Mouse (Mus musculus): Measurements from ENCODE around the gene Adprm. TPM values are rescaled to one million over a fixed set of nuclear protein-coding genes. Genes with fewer than 3 reads are reported as not detected.
"Not testable (repeated sequence)": the region's sequence is repeated elsewhere in the genome, so short reads cannot be mapped to it uniquely, and the experiment has no call there.

The Adprm gene
- 10 to 100 TPM; 66.8 to 67.3 TPM for polyA plus RNA-seq (2017; shearing (Covaris generic))

DNA sequence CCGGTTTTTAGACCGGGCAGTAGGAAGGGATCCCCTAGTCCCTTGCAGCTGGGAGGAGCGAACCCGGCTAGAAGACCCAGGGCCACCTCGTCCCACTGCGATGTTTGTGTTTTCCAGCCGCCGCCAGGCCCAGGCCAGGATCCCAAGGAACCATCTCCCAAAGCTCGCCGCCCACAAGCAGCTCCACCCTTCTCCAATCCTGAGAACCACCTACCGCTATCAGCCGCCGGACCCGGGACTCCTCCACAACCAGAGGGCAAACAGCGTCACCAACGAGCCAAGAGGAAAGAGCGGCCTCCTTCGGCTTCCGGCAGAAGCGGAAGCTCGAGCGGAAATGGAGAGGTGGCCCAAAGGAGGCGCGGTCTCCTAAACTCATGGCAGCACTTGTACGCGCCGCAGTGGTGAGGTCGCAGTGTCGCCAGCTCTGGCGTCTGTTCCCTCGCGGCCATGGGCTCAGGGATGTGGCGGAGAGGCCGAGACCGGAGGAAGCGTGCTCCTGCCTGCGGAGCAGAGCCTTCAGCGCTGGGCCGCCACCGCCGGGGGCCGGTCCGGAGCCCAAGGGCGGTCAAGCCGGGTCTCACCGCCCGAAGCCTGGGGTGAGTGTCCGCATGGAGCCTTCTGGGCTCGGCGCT, at the start of gene Adprm, which contains the start of gene Sco1:
Adprm (minus strand) TSS at position 274 of the 632 bp plus-strand sequence.
Sco1 (plus strand) TSS at position 350 of the 632 bp plus-strand sequence.
- peak; percentile 94 for ATAC-seq

GRCm38 (mm10) chr11:67101713-67102112, 49.3 kb upstream of the Adprm start:
- peak; percentile 65 for ATAC-seq

GRCm38 (mm10) chr11:67100169-67100568, 47.8 kb upstream of the Adprm start:
- ATAC-seq = no peak

DNA sequence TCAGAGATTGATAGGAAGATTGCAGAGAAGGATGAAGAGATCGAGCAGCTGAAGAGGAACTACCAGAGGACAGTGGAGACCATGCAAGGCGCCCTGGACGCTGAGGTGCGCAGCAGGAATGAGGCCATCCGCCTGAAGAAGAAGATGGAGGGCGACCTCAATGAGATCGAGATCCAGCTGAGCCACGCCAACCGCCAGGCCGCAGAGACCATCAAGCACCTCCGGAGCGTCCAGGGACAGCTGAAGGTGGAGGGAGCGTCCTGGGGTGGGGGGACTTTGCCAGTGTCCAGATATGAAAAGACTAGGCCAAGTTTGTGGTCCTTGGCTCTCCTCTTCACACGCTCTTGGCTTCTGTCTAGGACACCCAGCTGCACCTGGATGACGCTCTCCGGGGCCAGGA, 46.8 kb upstream of the Adprm start:
- no peak for ATAC-seq

DNA sequence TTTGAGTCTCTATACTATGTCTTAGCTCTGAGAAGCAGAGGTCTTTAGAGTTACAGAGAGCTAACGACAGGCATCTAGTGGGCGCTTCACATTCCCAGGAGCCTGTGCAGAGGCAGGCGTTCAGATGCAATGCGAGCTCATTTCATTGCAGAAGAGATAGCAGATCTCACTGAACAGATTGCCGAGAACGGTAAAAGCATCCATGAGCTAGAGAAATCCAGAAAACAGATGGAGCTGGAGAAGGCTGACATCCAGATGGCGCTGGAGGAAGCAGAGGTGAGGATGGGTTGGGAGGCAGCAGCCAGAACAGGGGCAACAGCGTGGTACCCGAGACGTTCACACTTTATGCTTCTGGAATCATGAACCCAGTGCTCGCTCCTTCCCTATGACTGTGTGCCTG, 46.0 kb upstream of the Adprm start:
- ATAC-seq = no peak

DNA sequence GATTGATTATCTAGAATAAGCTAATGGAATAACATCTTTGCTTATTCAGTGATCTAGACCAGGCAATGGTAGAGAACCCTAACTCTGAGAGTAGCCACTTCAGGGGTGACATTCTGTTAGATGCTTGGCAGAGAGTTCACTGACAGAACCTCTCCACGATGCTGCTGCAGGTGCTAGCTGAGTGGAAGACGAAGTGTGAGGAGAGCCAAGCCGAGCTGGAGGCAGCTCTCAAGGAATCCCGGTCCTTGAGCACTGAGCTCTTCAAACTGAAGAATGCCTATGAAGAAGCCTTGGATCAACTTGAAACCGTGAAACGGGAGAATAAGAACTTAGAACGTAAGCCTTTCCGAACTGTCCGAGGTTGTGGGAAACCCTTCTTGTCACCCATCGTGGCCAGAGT, 45.3 kb upstream of the Adprm start:
- ATAC-seq = no peak

GRCm38 (mm10) chr11:67094470-67094869, 42.1 kb upstream of the Adprm start:
- no peak for ATAC-seq

DNA sequence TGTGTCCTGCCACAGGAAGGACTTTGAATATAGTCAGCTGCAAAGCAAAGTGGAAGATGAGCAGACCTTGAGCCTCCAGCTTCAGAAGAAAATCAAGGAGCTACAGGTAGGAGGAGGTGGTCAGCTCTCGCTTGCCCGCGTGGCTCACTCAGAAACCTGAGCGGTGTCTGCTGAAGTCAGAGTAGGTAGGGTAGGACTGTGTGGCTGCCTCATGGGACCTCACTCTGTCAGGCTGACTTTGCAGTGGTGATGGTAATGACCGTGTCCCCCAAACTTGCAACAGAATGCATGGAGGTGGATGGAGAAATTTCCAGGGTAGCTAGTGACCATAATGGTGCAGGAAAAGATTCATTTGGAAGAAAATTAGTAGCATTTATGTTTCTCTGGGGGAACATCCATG, 41.3 kb upstream of the Adprm start:
- ATAC-seq = no peak

DNA sequence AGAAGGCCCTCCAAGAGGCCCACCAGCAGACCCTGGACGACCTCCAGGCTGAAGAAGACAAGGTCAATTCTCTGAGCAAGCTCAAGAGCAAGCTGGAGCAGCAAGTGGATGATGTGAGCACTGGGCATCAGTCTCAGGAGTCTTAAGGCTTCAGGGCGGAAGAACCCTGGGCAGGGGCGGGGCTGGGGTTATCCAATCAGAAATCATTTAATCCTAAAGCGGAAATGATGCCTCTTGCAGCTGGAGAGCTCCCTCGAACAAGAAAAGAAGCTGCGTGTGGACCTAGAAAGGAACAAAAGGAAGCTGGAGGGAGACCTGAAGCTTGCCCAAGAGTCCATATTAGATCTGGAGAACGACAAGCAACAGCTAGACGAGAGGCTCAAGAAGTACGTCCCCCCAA, 40.8 kb upstream of the Adprm start:
- no peak for ATAC-seq

- not testable (repeated sequence) for ATAC-seq
Measured at GRCm38 (mm10) chr11:67092354-67092753, 40.0 kb upstream of the Adprm start.

- no peak for ATAC-seq
Measured at GRCm38 (mm10) chr11:67087225-67087624, 34.8 kb upstream of the Adprm start.

DNA sequence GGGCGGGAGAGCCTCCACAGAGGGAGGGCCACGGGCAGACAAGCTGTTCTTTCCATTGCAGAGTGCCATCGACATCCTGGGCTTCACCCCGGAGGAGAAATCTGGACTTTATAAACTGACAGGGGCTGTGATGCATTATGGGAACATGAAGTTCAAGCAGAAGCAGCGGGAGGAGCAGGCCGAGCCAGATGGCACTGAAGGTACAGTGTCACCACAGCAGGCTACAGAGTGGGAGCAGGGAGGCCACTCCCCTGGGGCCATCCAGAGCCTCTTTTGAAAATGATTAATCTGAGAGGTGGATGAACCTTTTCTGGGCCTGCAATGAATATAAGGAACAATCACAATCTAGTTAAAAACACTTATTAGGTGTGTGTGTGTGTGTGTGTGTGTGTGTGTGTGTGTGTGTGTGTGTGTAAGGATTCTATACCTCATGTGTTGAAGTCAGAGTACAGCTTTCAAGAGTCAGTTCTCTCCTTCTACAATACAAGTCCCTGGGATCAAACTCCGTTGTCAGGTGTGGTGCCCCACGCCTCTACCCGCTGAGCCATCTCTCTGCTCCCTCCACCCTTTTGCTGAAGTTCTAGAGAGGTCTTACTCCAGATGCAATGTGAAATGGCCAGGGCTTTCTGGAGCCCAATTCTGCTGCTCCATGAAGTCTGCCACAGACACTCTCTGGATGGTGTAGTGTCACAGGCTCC, 34.2 kb upstream of the Adprm start:
- no peak for ATAC-seq

DNA sequence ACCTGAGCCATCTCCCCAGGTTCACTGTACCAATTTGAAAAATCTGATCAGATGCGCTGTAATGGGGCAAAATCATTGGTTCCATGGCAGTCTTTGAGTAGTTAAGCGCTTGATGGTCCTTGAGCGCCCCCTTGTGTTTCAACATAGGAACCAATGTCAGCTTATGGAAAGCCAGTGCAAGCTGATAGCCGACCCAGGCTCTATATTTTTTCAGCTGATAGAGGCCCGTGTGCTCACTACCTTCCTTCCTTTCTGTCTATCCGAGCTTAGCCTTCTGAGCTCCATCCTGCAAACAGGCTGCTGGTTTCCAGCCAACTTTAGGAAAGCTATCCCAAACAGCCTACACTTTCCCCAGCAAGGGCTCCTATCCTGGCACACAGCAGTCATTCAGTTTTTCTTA, 33.1 kb upstream of the Adprm start:
- peak; percentile 65 for ATAC-seq

GRCm38 (mm10) chr11:67083712-67084340, 31.4 kb upstream of the Adprm start:
- ATAC-seq = no peak

- ATAC-seq = no peak
Measured at GRCm38 (mm10) chr11:67083239-67083638, 30.8 kb upstream of the Adprm start.

GRCm38 (mm10) chr11:67082793-67083192, 30.4 kb upstream of the Adprm start:
- ATAC-seq = no peak

- ATAC-seq = no peak
Measured at GRCm38 (mm10) chr11:67082188-67082587, 29.8 kb upstream of the Adprm start.

DNA sequence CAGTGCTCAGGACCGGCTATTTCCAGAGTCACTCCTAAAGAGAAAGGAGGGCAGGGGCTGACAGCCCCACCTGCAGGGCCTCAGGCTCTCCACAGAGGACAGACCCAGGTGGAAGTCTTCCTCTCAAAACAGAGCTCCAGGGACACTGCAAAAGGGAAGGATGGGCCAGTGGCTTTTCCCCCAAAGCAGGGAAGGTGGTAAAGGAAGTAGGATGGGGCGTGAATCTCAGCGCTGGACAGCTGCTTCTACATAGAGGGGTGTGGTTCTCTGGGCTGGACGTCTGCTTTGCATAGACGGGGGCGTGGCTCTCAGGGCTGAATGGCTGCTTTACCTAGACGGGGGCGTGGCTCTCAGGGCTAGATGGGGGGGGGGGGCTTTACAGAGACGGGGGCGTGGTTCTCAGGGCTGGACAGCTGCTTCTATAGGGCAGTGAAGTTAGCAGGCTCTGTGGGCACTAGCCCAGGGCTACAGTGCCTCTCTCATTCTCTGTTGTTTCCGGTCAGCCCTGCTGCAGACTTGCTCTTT, 28.8 kb upstream of the Adprm start:
- no peak for ATAC-seq

- ATAC-seq = peak; percentile 63
Measured at GRCm38 (mm10) chr11:67080168-67080567, 27.8 kb upstream of the Adprm start.

DNA sequence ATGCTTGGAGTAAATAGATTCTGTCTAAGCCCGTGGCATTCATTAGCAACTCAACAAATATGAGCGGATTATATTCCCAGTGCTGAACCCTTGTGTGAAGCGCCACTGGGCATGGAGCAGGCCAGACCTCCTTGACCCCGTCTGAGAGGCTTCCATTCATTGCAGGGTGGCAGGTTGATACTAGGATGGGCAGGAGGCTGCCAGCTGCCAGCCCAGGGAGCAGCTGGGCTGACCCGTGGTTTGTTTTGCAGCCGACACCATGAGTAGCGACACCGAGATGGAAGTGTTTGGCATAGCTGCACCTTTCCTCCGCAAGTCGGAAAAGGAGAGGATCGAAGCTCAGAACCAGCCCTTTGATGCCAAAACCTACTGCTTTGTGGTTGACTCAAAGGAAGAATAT, 27.3 kb upstream of the Adprm start:
- no peak for ATAC-seq

DNA sequence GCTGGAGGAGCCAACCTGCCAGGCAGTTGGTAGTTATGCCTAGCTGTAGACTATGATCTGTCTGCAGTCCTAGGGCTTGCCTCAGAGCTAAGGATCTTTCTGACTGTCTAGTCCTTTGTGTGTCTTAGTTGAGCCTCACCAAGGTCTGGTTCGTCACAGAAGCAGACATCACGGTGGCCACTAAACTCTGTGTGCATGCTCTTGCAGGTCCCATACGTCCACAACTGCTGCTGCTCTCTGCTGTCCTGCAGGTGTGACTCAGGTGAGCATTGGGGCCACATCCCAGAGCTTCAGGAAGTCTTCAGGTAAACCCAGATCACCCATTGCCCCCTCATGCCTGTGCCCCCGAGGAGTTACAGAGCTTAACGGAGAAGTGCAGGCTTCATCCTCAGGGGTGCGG, 26.5 kb upstream of the Adprm start:
- ATAC-seq = no peak

DNA sequence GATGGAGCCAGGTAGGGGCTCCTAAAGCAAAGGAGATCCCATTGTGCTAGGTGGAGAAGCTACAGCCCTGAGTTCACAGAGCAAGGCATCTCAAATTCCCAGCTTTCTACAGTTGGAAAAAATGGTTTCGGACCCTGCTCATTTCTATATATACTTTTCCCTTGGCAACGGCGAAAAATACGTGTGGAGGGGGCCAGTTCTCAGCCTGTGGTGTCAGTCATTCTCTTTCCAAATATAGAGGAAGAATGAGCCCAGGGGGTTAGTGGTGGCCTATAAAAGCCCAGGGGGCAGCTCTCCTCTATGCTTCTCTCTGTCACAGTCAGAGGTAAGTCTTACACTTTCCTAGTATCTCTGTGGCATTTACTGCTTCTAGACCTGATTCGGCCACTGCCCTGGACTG, 25.6 kb upstream of the Adprm start, which contains the start of gene Myh3:
Myh3 (plus strand) TSS at position 301 of the 400 bp plus-strand sequence.
- ATAC-seq = no peak

- no peak for ATAC-seq
Measured at GRCm38 (mm10) chr11:67077435-67077834, 25.0 kb upstream of the Adprm start.

- no peak for ATAC-seq
Measured at GRCm38 (mm10) chr11:67076781-67077180, 24.4 kb upstream of the Adprm start.

Data from activated CD4-positive, CD25-positive, alpha-beta regulatory T cell, adult 4 months (primary cell).